Mouse (Mus musculus): ENCODE measurements at regions not wholly inside any gene's neighbourhood (a gene's known extent, or its start where the extent isn't known, plus 50 kb on each side); places are given as distances from the start of the nearest gene placed in this dataset.

- H3K9me3 ChIP-seq (ENCODE audit: control insufficient read depth): no peaks in the 10 kb centered on the region
- no peak overlapping the region for H3K9ac ChIP-seq (ENCODE audit: low read depth, low read length)
- no peak for TF ChIP-seq CTCF (IDR thresholded peaks at IDR 0.05; ENCODE audit: low read depth)
- H3K27me3 ChIP-seq (replicated peaks; ENCODE audit: control insufficient read depth, insufficient read depth, low read length): no peaks in the 10 kb centered on the region
- H3K27ac ChIP-seq (ENCODE audit: low read depth, low read length): no peak overlapping the region
- WGBS: 54% methylated on average over 3 of the region's 3 CpGs
- no peak overlapping the region for H3K4me2 ChIP-seq (replicated peaks; ENCODE audit: low read depth)
- no peak overlapping the region for H3K4me3 ChIP-seq (ENCODE audit: low read depth, low read length)
- ATAC-seq: no peak
- H3K4me1 ChIP-seq (replicated peaks; ENCODE audit: control insufficient read depth, insufficient read depth, low read length): no peaks in the 10 kb centered on the region
- H3K36me3 ChIP-seq (ENCODE audit: control insufficient read depth, insufficient read depth): no peaks in the 10 kb centered on the region
These were observed 106.4 kb upstream of the Rrp15 start for GRCm38 (mm10) chr1:186855474-186856036.

- Histone ChIP-seq H3K36me3 (ENCODE audit: control insufficient read depth, insufficient read depth) (no peaks in the 10 kb centered on the region), H3K9me3 (ENCODE audit: control insufficient read depth) (no peaks in the 10 kb centered on the region), H3K4me3 (ENCODE audit: low read depth, low read length) (no peak overlapping the region), H3K27me3 (replicated peaks; ENCODE audit: control insufficient read depth, insufficient read depth, low read length) (no peaks in the 10 kb centered on the region), H3K9ac (ENCODE audit: low read depth, low read length) (no peak overlapping the region), H3K27ac (ENCODE audit: low read depth, low read length) (no peak overlapping the region), H3K4me1 (replicated peaks; ENCODE audit: control insufficient read depth, insufficient read depth, low read length) (no peaks in the 10 kb centered on the region), H3K4me2 (replicated peaks; ENCODE audit: low read depth) (no peak overlapping the region)
- ATAC-seq: no peak
- 78% methylated on average over 7 of the region's 7 CpGs for WGBS
- TF ChIP-seq CTCF (IDR thresholded peaks at IDR 0.05; ENCODE audit: low read depth): no peak
These were observed 96.1 kb upstream of the Rrp15 start for GRCm38 (mm10) chr1:186845256-186845655.

DNA sequence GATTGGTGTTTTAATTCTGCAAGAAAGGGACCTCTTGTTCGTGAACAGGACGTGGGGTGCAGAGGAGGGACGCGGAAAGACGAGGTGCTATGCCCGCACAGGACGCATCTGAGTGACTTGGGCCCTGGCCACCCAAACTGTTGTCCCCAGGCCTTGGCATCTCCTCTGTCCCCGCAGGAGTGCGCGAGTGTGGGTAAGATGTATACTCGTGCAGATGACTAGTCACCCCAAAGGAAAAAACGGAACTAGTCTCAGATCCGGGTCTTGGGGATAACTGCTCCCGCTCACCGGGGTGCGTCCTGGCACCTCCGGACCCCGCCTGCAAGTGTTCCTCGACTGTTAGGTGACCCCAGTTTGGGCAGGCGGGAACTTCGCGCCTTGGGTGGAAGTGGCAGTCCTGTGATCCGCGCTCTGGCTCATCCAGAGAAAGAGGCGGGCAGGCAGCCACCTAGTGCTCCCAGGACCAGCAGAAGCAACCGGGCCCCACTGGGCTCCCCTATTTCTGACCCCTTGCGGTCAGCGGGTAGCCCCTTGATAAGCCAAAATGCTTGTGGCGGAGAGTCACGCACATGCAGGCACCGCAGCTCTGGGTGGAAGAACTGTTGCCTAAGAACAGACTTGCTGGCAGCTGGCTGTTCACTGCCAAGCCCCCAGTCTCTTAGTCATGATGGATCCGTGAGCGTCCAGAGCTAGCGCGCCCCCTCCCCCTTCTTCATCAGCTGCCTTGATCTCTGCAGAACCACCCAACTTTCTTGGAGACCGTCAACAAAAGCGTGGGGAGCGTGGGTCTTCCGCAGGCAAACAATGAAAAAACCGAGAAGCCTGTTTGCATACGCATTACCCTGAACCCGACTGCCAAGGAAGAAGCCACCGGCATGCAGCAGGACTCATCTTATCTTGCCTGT lies 85.0 kb upstream of the Rrp15 start:
- WGBS: 4% methylated on average over 43 of the region's 43 CpGs
- no peak for ATAC-seq
- no peaks in the 10 kb centered on the region for H3K36me3 ChIP-seq (ENCODE audit: control insufficient read depth, insufficient read depth)
- peak overlapping the region; percentile 14 for H3K4me3 ChIP-seq (ENCODE audit: low read depth, low read length)
- peaks cover 19% of the 10 kb centered on the region for H3K27me3 ChIP-seq (replicated peaks; ENCODE audit: control insufficient read depth, insufficient read depth, low read length)
- H3K9ac ChIP-seq (ENCODE audit: low read depth, low read length): no peak overlapping the region
- H3K4me1 ChIP-seq (replicated peaks; ENCODE audit: control insufficient read depth, insufficient read depth, low read length): no peaks in the 10 kb centered on the region
- H3K9me3 ChIP-seq (ENCODE audit: control insufficient read depth): no peaks in the 10 kb centered on the region
- no peak overlapping the region for H3K27ac ChIP-seq (ENCODE audit: low read depth, low read length)
- H3K4me2 ChIP-seq (replicated peaks; ENCODE audit: low read depth): peak overlapping the region; percentile 57
- TF ChIP-seq CTCF (IDR thresholded peaks at IDR 0.05; ENCODE audit: low read depth): no peak

DNA sequence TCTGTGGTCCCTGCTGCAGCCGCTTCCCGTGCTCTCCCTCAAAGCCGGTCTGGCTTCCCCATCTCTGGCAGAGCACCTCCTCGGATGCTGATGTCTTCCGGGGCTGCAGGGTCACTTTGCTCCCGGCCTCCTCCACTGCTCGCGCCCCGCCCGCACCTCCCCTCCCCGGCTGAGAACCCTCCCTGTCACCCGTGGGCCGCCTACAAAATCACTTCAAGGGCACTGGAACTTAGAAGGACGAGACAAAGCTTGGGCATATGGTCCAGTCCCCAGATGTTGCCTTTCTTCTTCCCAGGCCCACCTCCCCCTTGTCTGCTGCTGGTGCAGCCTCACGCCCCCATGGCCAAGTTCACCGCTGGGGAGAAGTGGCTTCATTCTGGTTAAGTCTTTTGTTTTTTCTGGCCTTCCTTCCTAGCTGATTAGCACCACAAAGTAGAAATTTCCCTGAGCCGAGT lies 84.3 kb upstream of the Rrp15 start:
- H3K9me3 ChIP-seq (ENCODE audit: control insufficient read depth): no peaks in the 10 kb centered on the region
- no peak overlapping the region for H3K9ac ChIP-seq (ENCODE audit: low read depth, low read length)
- WGBS: 6% methylated on average over 17 of the region's 17 CpGs
- H3K4me3 ChIP-seq (ENCODE audit: low read depth, low read length): 0 out of 2 replicates have a peak overlapping the region, but pooled peaks have one; percentile 14
- H3K4me2 ChIP-seq (replicated peaks; ENCODE audit: low read depth): peak overlapping the region; percentile 57
- no peaks in the 10 kb centered on the region for H3K36me3 ChIP-seq (ENCODE audit: control insufficient read depth, insufficient read depth)
- no peak for TF ChIP-seq CTCF (IDR thresholded peaks at IDR 0.05; ENCODE audit: low read depth)
- no peak overlapping the region for H3K27ac ChIP-seq (ENCODE audit: low read depth, low read length)
- no peak for ATAC-seq
- H3K27me3 ChIP-seq (replicated peaks; ENCODE audit: control insufficient read depth, insufficient read depth, low read length): peaks cover 19% of the 10 kb centered on the region
- no peaks in the 10 kb centered on the region for H3K4me1 ChIP-seq (replicated peaks; ENCODE audit: control insufficient read depth, insufficient read depth, low read length)

DNA sequence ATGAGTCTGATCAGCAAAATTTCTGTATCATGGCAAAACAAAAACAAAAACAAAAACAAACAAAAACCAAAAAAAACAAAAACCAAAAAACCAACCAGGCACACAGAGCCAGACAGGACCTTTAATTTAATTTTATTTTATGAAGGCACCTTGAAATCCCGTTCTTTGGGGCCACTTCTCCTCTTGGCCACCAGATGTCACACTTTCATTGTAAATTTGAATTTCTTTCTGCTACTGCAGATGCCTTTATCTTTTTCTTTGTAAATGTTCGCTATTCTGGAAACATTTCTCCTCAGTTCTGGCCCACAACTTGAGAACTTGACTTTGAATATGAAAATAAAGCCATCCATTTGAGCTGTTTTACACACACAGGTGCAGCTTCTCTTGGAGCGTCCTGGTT lies 78.6 kb upstream of the Rrp15 start:
- Histone ChIP-seq H3K9me3 (ENCODE audit: control insufficient read depth) (no peaks in the 10 kb centered on the region), H3K27ac (ENCODE audit: low read depth, low read length) (no peak overlapping the region), H3K4me3 (ENCODE audit: low read depth, low read length) (no peak overlapping the region), H3K9ac (ENCODE audit: low read depth, low read length) (no peak overlapping the region), H3K36me3 (ENCODE audit: control insufficient read depth, insufficient read depth) (no peaks in the 10 kb centered on the region), H3K4me1 (replicated peaks; ENCODE audit: control insufficient read depth, insufficient read depth, low read length) (no peaks in the 10 kb centered on the region), H3K27me3 (replicated peaks; ENCODE audit: control insufficient read depth, insufficient read depth, low read length) (peaks cover 6% of the 10 kb centered on the region; the same call in 1 of the 2 replicates), H3K4me2 (replicated peaks; ENCODE audit: low read depth) (no peak overlapping the region)
- peak; percentile 72 for TF ChIP-seq CTCF (IDR thresholded peaks at IDR 0.05; ENCODE audit: low read depth)
- 25% methylated on average over 3 of the region's 3 CpGs for WGBS
- ATAC-seq: no peak

DNA sequence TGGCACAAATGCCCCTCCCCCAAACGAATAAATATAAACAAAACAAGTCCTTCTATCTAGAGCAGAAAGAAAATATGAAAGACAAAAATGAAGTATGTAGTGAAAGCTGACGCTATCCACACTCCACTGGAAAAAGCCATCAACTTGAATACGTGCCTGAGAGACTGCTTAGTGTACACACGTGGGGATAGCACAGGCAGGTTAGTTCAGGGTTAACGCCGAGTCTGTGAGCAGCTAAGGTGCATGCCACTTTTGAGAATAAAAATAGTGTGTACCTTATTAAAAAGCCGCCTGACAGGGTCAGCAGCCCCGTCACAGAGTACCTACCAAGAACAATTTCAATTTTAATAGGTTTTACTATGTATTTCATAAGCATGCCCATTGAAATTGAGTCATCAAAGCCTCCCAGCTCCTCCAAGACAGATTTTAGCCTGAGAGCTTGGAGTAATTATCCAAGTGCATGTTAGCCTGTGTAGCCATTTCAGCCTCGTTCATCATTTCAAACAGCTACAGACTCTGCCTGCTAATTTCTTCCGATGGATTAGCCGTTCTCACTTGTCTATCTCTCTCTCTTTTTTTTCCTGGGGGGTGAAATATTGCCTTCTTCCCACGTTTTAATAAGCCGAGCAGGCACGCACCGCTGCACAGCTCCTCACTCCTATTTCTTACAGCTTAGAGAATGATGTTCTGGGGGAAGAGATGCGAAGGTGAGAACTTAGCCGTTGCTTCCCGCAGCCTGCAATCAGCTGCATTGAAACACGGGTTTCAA lies 59.2 kb upstream of the Rrp15 start:
- Histone ChIP-seq H3K9me3 (ENCODE audit: control insufficient read depth) (no peaks in the 10 kb centered on the region), H3K27ac (ENCODE audit: low read depth, low read length) (no peak overlapping the region), H3K4me2 (replicated peaks; ENCODE audit: low read depth) (no peak overlapping the region), H3K4me3 (ENCODE audit: low read depth, low read length) (no peak overlapping the region), H3K9ac (ENCODE audit: low read depth, low read length) (no peak overlapping the region), H3K4me1 (replicated peaks; ENCODE audit: control insufficient read depth, insufficient read depth, low read length) (no peaks in the 10 kb centered on the region), H3K27me3 (replicated peaks; ENCODE audit: control insufficient read depth, insufficient read depth, low read length) (no peaks in the 10 kb centered on the region), H3K36me3 (ENCODE audit: control insufficient read depth, insufficient read depth) (no peaks in the 10 kb centered on the region)
- no peak for TF ChIP-seq CTCF (IDR thresholded peaks at IDR 0.05; ENCODE audit: low read depth)
- WGBS: 72% methylated on average over 19 of the region's 19 CpGs
- no peak for ATAC-seq
